Mouse (Mus musculus) lung, adult 2 months (tissue): Measurements from ENCODE around the gene 4930563M21Rik.

Experiments used
- CTCF ChIP-seq: fragments of 200-500 bp; IDR thresholded peaks from 2 replicates; pipeline ENCODE4 v1.5.1; 2011; ENCODE audit warnings: mild to moderate bottlenecking, low read length, control low read depth; ENCODE audit not compliant: insufficient read depth
- POLR2A ChIP-seq: fragments of 200-500 bp; IDR thresholded peaks from 2 replicates; pipeline ENCODE4 v1.6.1; 2011; ENCODE audit warnings: low read depth, mild to moderate bottlenecking, control low read depth, low read length, borderline replicate concordance; ENCODE audit errors: extremely low read depth

- TF ChIP-seq CTCF: no peak
- no peak for TF ChIP-seq POLR2A
These were observed 73.1 kb downstream of the 4930563M21Rik start for GRCm38 (mm10) chr9:55937224-55937663.
